Mouse (Mus musculus): Measurements from ENCODE around the gene Mutyh.

DNA sequence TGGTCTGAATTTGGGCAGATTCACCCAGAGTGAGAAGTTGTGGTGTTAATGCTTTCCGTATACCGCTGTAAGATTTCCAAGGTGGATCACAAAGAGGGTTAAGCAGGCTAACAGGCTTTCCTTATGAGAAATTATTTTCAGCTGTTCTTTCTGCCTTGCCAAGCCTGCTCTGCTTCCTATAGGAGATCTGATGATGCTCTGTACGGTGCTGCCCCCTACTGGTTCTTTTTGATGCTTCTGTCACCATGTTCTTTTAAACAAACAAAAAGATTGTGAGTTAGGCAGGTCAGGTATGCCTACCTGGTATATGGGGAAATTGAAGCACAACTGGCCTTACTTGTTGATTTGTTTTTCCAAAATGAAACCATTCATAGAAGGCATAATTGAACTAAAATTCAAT, 18.6 kb upstream of the Mutyh start:
- TF ChIP-seq CTCF (conservative IDR thresholded peaks at IDR 0.05; ENCODE audit: insufficient read depth, insufficient read length, low read depth, low read length), result peak; percentile 67
- TF ChIP-seq POLR2A (IDR thresholded peaks at IDR 0.05; ENCODE audit: low read depth, low read length), result no peak

Measured in kidney, adult 2 months (tissue).